Mouse (Mus musculus) mature B cell (primary cell): ENCODE results near the gene Rgs8.

Experiments
- in situ Hi-C: fragments of 300-500 bp; cut with MboI; formaldehyde crosslinking; loops from 2 replicates; pipeline ENCODE4 v1.14.3; 2019

Gene Rgs8

DNA sequence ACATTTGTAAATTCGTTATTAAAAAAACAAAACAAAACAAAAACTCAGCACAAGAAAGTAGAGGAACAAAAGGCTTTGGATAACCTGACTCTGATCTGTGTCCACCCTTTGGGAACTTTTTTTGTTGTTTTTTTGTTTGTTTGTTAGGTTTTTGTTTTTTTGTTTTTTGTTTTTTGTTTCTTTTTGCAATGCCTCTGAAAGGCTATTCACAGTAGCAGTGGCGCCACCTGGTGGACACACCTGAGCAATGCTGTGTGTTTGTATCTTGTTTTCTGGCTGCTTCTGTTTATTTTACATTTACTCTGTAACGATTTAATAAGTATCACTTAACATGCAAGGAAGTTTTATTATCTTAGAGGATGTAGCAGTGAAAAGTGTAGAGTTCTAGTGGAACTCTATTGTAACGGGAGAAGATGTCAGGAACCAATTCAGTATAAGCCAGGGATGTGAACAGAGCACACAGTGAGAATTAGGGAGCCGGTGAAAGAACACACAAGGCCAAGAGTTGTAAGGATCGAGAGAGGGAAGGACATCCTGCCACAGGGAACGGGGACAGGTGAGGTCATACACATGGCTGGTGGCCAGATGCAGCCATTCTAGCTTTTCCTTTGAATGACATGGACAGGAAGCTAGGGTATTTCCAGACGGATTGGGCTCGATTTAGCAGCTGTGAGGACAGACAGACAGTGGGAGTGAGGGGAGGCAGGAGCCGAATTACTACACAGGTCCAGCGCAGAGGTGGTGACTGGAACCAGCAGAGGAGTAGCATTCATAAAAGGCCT is 89.7 kb downstream of the Rgs8 start:
- in situ Hi-C loops, result no loop called here

DNA sequence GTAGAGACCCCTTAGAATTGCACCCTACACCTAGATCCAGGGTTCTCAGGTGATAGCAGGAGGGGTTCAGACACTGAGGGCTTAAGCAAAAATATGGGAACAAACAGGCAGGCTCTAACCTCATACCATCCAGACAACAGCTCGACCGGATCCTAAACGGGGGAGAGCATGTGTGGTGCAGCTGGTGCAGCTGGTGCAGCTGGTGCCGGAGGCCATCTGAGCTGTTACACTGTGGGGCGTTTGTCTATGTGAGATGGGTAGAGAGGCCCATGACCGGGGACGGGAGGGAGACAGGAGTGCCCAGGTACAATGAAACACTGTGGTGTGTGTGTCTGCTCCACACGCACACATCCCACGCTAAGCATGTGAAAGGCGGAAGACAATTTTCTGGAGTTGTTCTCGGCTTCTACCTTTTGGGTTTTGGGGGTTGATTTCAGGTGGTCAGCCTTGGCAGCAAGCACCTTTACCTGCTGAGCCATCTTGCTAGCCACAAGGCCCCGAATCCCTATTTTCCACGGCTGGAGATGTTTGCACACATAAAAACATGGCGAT is 93.4 kb downstream of the Rgs8 start:
- in situ Hi-C loops, result loop anchor here (5.0 kb wide), 1 partner anchor 189 kb away; no protein-coding TSS in a partner anchor

GRCm38 (mm10) chr1:153746728-153747127 is 93.9 kb downstream of the Rgs8 start:
- in situ Hi-C loops, result loop anchor here (5.0 kb wide), 1 partner anchor 189 kb away; no protein-coding TSS in a partner anchor

GRCm38 (mm10) chr1:153747861-153748530 is 95.2 kb downstream of the Rgs8 start:
- in situ Hi-C loops, result loop anchor here (5.0 kb wide), 1 partner anchor 191 kb away; no protein-coding TSS in a partner anchor

GRCm38 (mm10) chr1:153748549-153748948 is 95.7 kb downstream of the Rgs8 start:
- in situ Hi-C loops, result loop anchor here (5.0 kb wide), 1 partner anchor 191 kb away; no protein-coding TSS in a partner anchor

DNA sequence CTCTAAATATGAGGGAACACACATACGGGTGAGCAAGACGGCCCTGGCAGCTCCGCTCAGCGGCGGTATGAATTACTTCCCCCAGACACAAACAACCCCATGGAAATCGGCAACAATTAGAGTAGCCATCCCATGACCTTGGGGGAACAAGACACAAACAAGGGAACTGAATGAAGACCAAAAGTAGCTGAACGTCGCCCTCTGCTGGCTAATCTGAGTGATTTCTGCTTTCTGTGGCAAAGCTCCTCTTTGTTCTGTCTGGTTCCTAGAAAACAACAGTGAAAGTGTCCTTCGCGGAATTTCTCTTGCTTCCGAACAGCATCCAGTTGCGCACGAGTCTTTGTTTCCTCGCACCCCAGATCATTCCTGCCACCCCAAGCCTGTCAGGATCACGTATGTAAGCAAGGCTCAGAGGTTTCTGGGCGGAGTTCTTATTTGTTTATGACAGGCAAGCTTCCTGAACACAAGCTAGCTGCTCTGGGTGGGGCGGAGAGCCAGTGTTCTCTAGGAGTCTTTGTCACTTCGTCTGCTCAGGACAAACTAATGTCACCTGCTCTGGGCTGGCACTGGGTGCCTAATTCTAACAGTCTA is 96.5 kb downstream of the Rgs8 start, which contains the start of gene Rnasel:
Gene Rnasel, plus strand, starts transcription at position 216 of the 591 bp plus-strand sequence.
- in situ Hi-C loops, result loop anchor here (5.0 kb wide), 1 partner anchor 192 kb away; no protein-coding TSS in a partner anchor
